In the genomic region with DNA sequence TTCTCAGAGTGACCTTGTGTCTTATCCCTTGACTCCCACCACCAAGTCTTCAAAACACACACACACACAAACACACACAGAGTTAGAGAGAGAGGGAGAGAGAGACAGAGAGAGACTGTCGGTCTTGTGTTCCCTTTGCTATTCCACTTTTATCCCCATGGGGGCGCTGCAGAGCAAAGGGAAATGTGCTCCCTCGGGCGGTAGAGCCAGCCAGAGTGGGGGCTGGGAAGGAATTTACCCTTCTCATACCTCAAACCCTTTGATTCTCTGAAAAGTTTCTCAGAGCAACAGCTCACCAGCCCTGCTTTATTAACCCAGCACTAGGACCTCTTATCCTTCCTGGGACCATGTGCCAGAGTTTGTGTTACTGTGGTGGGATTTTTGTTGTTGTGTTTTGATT, we compare ENCODE assay signal across 8 mouse cellular contexts. TPM values are rescaled to one million over a fixed set of nuclear protein-coding genes. Genes with fewer than 3 reads are reported as not detected.
DNase-seq lines count a peak whose midpoint lies in the region; ATAC-seq and TF ChIP-seq lines count a peak whose summit lies in the region.

No protein-coding gene starts in this region.

- 5% methylated on average over 4 of the region's 4 CpGs for WGBS in lung, embryonic 14.5 days

- no peak overlapping the region for H3K4me2 ChIP-seq in lung, embryonic 14.5 days

- no peak overlapping the region for H3K4me3 ChIP-seq in lung, embryonic 14.5 days (ENCODE audit: low read depth, low read length)

- H3K27me3 ChIP-seq in lung, embryonic 14.5 days (ENCODE audit: insufficient read depth, low read length), result peaks cover 3% of the 10 kb centered on the region; the same call in 1 of the 2 replicates

- H3K27ac ChIP-seq in lung, embryonic 14.5 days (ENCODE audit: low read depth), result no peak overlapping the region

- H3K36me3 ChIP-seq in lung, embryonic 14.5 days (ENCODE audit: insufficient read depth), result no peaks in the 10 kb centered on the region

- no peaks in the 10 kb centered on the region; the same call in 1 of the 2 replicates for H3K4me1 ChIP-seq in lung, embryonic 14.5 days (ENCODE audit: insufficient read depth)

- DNase-seq in A20 (ENCODE audit: low read depth, low spot score), result peak; percentile 95
- peak; percentile 85 for DNase-seq in ZHBTc4 (ENCODE audit: low read depth, low spot score)
- DNase-seq in gastrocnemius, postnatal 36 days, result peak; percentile 83 to 89
- DNase-seq in kidney, postnatal 4 days, result peak; percentile 92 to 94
- peak; percentile 91 for DNase-seq in lung, embryonic 14.5 days
- DNase-seq in retina, postnatal 7 days (ENCODE audit: low read depth, low spot score), result peak; percentile 64
- DNase-seq in urinary bladder, adult 2 months (ENCODE audit: low spot score), result peak; percentile 77

- H3K9ac ChIP-seq in lung, embryonic 14.5 days, result no peak overlapping the region

- peak; percentile 38 for ATAC-seq in common myeloid progenitor, adult 5-6 weeks (replicated peaks; ENCODE audit: low read depth, poor library complexity, severe bottlenecking)
- ATAC-seq in lung, embryonic 14.5 days (ENCODE audit: insufficient read depth), result no peak

- no peaks in the 10 kb centered on the region for H3K9me3 ChIP-seq in lung, embryonic 14.5 days (ENCODE audit: low read depth, low read length)

- TF ChIP-seq CTCF in lung, embryonic 14.5 days (IDR thresholded peaks at IDR 0.05; ENCODE audit: low read depth), result peak; percentile 94

- intact Hi-C loops in gastrocnemius, postnatal 36 days (cut with DNase I), result loop anchor here (5.0 kb wide), 2 partner anchors 166 to 491 kb away; no protein-coding TSS in a partner anchor

RNA-seq across cellular contexts. Expression of gene Bcl6, which starts 2.5 kb away (rescaled TPM):
- total RNA-seq in common myeloid progenitor, adult 5-6 weeks (2017), result 1.5 and 1.9 TPM in 2 replicates
- 10 to 100 TPM; 40.7 to 68.1 TPM for total RNA-seq in gastrocnemius, postnatal 36 days (2021)
- polyA plus RNA-seq in lung, embryonic 14.5 days (2014; fragmentation: Nextera tagmentation; extraction: Ambion mirVana), result 1.1 and 1.2 TPM in 2 replicates
- polyA plus RNA-seq in urinary bladder, adult 2 months (2012; rRNA removed), result 15.2 and 22.9 TPM in 2 replicates

RNA-seq across cellular contexts. Expression of gene Gm37419, which starts 2.9 kb away (rescaled TPM):
- not detected in 2 replicates for total RNA-seq in common myeloid progenitor, adult 5-6 weeks (2017)
- not detected for total RNA-seq in gastrocnemius, postnatal 36 days (2021)
- not detected in 2 replicates for polyA plus RNA-seq in lung, embryonic 14.5 days (2014; fragmentation: Nextera tagmentation; extraction: Ambion mirVana)
- polyA plus RNA-seq in urinary bladder, adult 2 months (2012; rRNA removed), result not detected in 2 replicates

RNA-seq across cellular contexts. Expression of gene Rtp2, which starts 59.0 kb away (rescaled TPM):
- total RNA-seq in common myeloid progenitor, adult 5-6 weeks (2017), result not detected in 2 replicates
- total RNA-seq in gastrocnemius, postnatal 36 days (2021), result not detected
- polyA plus RNA-seq in lung, embryonic 14.5 days (2014; fragmentation: Nextera tagmentation; extraction: Ambion mirVana), result not detected in 2 replicates
- polyA plus RNA-seq in urinary bladder, adult 2 months (2012; rRNA removed), result not detected in 2 replicates

Comparison
In these comparisons a context has a peak if more than half of its experiments do, and no peak if none do; other contexts are left out.
1. RNA of gene Bcl6, which starts 2.5 kb away (total RNA-seq): 40.7 to 68.1 TPM in gastrocnemius, postnatal 36 days; 1.5 to 1.9 TPM in common myeloid progenitor, adult 5-6 weeks; every median in the first group is over 10 times any median in the second.
2. Peak in every context shown above with its lines, with median percentiles within 50 percentile points of each other: DNase-seq.